Mouse (Mus musculus) lung, adult 2 months (tissue): ENCODE data around the gene Pbx4. TPM values are rescaled to one million over a fixed set of nuclear protein-coding genes. Genes with fewer than 3 reads are reported as not detected.

Source experiments
- DNase-seq: peaks from one replicate; pipeline ENCODE4 v3.0.0; 2022
- H3K4me1 ChIP-seq: fragments of 200-500 bp; 2 replicates; pipeline ENCODE4 v1.6.1; 2011; ENCODE audit warnings: low read length; ENCODE audit not compliant: control insufficient read depth, insufficient read depth
- H3K4me3 ChIP-seq: fragments of 200-500 bp; replicated peaks from 2 replicates; pipeline ENCODE3; 2011; ENCODE audit warnings: low read depth, mild to moderate bottlenecking, control low read depth, low read length; ENCODE audit errors: extremely low read depth
- CTCF ChIP-seq: fragments of 200-500 bp; IDR thresholded peaks from 2 replicates; pipeline ENCODE4 v1.5.1; 2011; ENCODE audit warnings: mild to moderate bottlenecking, low read length, control low read depth; ENCODE audit not compliant: insufficient read depth
- POLR2A ChIP-seq: fragments of 200-500 bp; IDR thresholded peaks from 2 replicates; pipeline ENCODE4 v1.6.1; 2011; ENCODE audit warnings: low read depth, mild to moderate bottlenecking, control low read depth, low read length, borderline replicate concordance; ENCODE audit errors: extremely low read depth
- WGBS: fragments of 180-500 bp; shearing (Covaris S2); methylation state at CpG from one replicate; pipeline ENCODE4 v1.1.7; 2018; 5-methylcytosine and 5-hydroxymethylcytosine counted together
- polyA plus RNA-seq: library from polyadenylated mRNA; depleted of rRNA; stranded (reverse); fragments of >200 nt; gene quantifications from 2 replicates; pipeline ENCODE4 v1.2.3, GENCODE M21; 2012; rRNA removed

Gene Pbx4
- polyA plus RNA-seq, 1 experiment: 5.5 TPM

GRCm38 (mm10) chr8:69921141-69921540 lies 88.8 kb downstream of the Pbx4 start:
- WGBS: 59% methylated on average over 2 of the region's 2 CpGs
- H3K4me3 ChIP-seq: no peak overlapping the region
- no peak for DNase-seq
- peaks cover 16% of the 10 kb centered on the region for H3K4me1 ChIP-seq
- no peak for TF ChIP-seq CTCF
- no peak for TF ChIP-seq POLR2A

Other genes starting within 250 kb of the Pbx4 start
- gene Zfp868, start 206.9 kb upstream of the Pbx4 start, polyA plus RNA-seq: 3.3 and 7.0 TPM in 2 replicates
- gene Zfp964, start 178.0 kb upstream of the Pbx4 start, polyA plus RNA-seq: 0.66 and 0.86 TPM in 2 replicates
- gene Zfp869, start 121.8 kb upstream of the Pbx4 start, polyA plus RNA-seq: 2.4 and 4.7 TPM in 2 replicates
- gene Zfp963, start 82.5 kb upstream of the Pbx4 start, polyA plus RNA-seq: 1.6 and 2.5 TPM in 2 replicates
- gene Gm20422, start 57.6 kb upstream of the Pbx4 start, polyA plus RNA-seq: 0.80 and 1.5 TPM in 2 replicates
- 65.7 and 70.8 TPM in 2 replicates for gene Atp13a1, start 41.3 kb upstream of the Pbx4 start, polyA plus RNA-seq
- 9.2 and 14.3 TPM in 2 replicates for gene Zfp866, start 41.3 kb upstream of the Pbx4 start, polyA plus RNA-seq
- gene Gmip, start 23.8 kb upstream of the Pbx4 start, polyA plus RNA-seq: 42.7 and 45.1 TPM in 2 replicates
- gene Lpar2, start 10.1 kb upstream of the Pbx4 start, polyA plus RNA-seq: 3.4 and 3.5 TPM in 2 replicates
- gene Cilp2, start 55.2 kb downstream of the Pbx4 start, polyA plus RNA-seq: 3.1 TPM in 2 replicates
- 0.70 and 1.0 TPM in 2 replicates for gene Tssk6, start 69.7 kb downstream of the Pbx4 start, polyA plus RNA-seq
- gene Ndufa13, start 70.1 kb downstream of the Pbx4 start, polyA plus RNA-seq: 96.8 and 103 TPM in 2 replicates
- gene Yjefn3, start 70.2 kb downstream of the Pbx4 start, polyA plus RNA-seq: 3.5 and 5.3 TPM in 2 replicates
- 78.1 and 81.8 TPM in 2 replicates for gene Gatad2a, start 163.9 kb downstream of the Pbx4 start, polyA plus RNA-seq
- 82.3 and 88.5 TPM in 2 replicates for gene Mau2, start 210.2 kb downstream of the Pbx4 start, polyA plus RNA-seq
- 7.8 and 11.9 TPM in 2 replicates for gene Sugp1, start 210.3 kb downstream of the Pbx4 start, polyA plus RNA-seq
- gene Tm6sf2, start 240.4 kb downstream of the Pbx4 start, polyA plus RNA-seq: 7.2 and 7.4 TPM in 2 replicates